Mouse (Mus musculus): Measurements from ENCODE around the gene Krtap7-1. TPM values are rescaled to one million over a fixed set of nuclear protein-coding genes. Genes with fewer than 3 reads are reported as not detected.

Krtap7-1 gene
- polyA plus RNA-seq (2017; shearing (Covaris generic)) = not detected

DNA sequence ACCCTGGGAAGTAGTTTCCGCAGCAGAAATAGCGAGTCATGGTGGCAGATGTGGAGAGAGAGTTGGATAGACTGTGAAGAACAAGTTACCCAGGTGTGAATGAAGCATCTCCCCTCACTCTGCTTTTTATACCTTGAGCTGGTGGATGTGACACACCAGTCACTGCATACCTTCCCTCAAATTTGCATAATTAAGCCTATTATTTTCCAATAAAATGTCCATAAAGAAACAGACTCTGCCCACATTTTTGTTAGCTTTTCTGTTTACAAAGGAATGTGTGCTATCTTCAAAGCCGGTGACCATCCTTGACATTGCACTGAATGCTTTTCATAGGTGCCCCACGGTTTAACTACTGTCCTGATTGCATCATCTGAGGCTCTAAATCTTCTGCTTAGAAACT is at the start of gene Krtap7-1:
Krtap7-1 (minus strand) TSS at position 101 of the 400 bp plus-strand sequence.
- ATAC-seq = no peak

DNA sequence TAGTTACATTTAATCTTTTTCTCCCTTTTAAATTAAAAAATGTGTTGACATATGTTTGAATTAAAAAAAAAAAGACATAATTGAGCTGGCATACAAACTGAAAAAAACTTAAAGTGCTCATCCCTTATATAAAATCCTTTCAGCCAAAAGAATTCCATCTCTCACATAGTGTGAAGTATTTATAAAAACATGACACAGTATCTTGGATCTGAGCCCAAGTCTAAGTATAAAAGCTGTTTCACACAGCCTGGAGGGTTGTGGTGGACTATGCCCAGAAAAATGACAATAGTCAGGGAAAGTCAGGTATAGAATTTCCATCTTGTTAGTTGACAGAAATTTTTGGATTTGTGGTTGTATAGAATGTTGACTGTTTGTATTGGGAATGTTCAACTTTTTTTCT is 42.2 kb upstream of the Krtap7-1 start:
- no peak for ATAC-seq

DNA sequence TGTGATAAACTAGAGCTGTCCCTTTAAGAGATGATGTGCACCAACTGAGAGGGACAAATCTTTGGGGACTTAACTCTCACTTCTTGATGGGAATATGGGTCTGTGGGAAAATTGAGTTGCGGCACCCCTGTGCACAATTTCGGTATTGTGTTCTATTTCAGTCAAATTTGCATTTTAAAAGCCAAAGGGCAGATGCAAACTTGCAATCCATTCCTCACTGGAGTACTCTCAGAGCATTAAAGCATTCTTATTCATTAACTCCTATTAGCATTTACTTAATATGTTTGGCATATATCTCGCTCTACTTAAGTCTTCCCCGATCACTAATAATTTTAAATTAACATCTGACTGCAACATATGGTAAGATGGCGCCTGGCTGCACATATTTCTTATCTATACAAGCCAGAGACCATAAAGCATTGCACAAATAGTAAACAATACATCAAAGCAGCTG is 29.9 kb upstream of the Krtap7-1 start:
- no peak for ATAC-seq

DNA sequence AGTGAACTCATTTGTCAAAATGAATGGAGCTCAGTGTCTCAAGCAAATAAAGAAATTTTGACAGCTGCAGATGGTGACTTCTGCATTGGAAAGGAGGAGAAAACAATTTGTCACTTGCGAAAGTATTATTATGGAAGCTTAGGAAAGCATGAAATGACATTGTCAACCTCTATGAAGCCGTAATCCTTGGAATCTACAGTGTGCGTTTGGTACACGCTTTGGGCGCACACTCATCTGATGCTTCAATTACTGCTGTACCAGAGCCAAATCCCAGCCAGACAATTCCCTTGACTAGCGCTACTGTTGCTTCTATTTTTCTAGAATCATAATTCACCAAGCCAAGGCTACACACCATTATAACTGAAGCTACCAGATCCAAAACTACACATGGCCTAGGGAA is 29.2 kb upstream of the Krtap7-1 start:
- ATAC-seq = no peak

DNA sequence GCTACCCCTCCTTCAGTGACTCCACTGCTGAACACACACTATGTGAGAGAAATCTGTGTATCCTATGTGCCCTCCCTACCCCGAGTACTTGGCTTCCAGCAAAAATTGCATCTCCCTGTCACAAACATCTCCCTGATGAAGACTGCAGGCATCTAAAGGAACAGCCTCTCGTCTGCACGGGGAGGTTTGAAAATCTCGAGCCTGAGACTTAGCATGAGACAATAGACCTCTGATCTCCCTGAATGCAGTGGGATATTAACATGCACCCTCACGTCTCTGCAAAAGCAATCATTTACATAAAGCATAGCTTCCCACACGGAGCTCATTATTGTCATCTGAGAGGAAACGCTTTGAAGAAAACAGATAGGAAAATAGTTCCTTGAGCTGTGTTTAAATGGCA is 22.4 kb upstream of the Krtap7-1 start:
- ATAC-seq = no peak

DNA sequence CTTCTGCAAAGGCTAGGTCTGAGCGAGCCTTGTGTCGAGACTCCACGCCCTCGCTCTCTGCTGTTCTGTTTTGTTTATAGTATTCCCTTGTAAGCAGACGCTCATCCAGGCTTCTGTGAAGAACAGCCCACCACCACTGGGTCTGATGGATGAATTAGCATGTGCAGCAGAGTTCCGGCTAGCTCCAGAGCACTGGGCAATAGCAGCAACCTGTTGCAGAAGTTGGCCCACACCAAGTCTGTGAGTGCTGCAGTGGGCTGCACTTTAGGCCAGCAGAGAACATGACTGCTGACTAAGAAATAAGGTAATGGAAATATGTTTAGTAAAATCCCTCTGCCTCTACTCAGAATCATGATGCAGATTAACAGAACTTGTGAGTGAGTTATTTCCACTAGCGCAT is 21.7 kb upstream of the Krtap7-1 start:
- ATAC-seq = no peak

DNA sequence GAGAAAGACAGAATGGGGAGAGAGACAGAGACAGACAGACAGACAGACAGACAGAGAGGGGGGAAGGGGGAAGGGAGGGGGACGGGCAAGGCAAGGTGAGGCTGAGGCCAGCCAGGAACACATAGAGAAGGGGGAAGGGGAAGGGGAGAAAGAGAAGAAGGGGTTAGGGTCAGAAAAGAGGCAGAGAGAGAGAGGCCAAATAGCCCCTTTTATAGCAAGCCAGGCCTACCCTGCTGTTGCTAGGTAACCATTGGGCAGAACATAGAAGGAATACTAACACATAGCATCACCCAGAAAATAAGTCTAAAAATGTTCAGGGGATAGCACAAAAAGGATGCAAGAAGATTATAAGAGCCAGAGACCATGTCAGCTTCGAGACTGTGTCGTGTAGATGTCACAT is 20.3 kb upstream of the Krtap7-1 start:
- no peak for ATAC-seq

DNA sequence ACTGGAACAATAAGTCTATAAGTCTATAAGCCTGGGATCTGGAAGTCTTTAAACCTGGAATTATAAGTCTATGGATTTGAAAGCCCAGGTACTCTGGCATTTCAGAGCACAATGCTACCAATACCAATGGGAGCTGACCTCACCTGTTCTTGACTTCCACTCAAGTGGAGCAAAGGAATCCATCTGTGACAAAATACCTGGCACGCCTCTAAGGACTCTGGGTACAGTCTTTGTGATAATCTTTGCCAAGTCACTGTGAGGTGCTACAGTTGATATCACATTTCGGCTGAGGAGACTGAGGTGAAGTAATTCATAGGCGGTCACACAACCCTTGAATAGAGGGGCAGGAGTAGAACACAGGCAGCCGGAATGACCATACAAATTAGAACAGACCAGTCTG is 12.9 kb upstream of the Krtap7-1 start:
- no peak for ATAC-seq

DNA sequence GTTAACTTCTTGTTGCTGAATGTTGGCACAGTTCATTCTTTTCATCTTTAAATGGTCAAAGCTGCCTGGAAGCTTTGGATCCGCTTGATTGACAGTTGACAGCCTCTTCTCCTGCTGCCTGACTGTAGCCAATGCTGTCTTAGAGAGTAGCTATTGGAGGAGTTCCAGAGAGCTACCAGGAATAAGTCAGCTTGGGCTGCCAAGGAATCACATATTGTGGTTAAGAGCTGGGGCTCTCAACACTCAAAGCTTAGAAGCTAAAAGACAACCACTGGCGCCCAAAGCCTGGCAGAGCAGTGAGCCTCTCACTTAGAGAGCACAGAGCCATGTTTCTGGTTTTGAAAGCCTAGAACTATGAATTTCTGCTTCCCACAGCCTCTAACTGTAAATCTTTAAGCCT is 12.4 kb upstream of the Krtap7-1 start:
- ATAC-seq = no peak

DNA sequence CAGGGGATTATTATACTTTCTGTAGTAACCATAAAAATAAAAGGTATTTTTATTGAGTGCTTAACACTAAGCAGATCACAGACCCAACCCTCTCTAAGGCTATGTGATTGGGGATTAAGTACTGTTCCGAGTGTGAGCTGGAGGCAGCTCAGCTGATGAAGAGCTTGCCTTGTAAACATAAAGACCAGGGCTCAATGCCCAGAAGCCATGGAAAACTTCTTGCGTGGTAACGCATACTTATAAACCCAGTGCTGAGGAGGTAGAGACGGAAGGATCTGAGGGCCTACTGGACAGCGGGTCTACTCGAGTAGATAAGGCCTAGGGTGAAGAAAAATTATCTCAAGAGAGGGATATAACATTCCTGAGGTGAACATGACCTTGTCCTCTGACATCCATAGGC is 12.0 kb upstream of the Krtap7-1 start:
- ATAC-seq = no peak

DNA sequence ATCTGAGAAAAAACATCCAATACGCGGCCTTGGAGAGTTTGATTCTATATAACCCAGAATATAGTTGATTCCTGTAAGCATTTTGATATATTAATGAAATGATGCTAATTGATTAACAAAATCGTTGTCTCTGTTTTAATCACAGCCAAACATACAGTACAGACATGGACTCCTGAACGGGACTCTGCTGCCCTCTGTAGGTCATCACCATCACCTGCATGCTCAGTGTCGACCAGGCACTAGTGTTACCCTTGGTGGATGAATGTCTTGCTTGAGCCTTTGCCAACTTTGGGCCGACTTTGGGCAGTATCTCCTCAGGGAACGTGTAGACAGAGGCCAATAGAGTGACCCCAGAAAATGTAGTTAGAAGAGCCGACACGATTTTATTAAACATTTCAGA is 9.5 kb upstream of the Krtap7-1 start:
- no peak for ATAC-seq

DNA sequence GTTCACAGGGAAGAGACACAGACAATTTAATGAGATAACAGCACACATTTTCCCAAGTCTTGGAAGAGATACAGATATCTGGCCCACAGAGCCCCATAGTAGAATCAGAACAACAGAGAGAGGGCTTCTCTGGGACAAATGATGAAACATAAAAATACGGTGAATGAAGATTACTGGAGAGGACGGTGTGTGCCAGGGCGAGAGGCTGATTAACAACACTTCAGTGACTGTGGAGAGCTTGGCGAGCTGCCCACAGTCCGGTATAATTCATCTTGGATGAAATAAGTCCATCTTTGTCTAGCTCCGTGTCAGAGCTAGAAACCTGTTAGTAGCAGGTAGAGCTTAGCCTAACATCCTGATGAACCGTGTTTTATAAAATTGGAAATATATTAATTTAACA is 5.3 kb upstream of the Krtap7-1 start:
- no peak for ATAC-seq

DNA sequence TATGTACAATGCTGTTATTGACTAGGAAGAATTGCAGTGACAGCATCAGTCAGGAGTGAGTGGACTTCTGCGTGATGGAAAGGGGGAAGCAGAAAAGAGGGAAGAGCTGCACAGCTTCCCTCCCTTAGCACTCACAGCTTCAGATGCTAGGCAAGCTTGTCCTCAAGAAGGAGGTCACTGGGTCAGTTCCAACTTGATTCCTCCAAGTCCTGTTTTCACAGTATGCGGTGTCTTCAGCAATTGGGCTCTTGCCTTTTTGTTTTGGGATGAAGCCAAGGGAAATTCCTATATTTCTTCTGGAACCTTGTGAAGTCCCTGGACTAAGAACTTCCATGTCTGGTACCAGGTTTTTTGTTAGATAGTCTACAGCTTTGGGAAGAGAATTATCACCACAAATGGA is 4.6 kb downstream of the Krtap7-1 start:
- no peak for ATAC-seq

DNA sequence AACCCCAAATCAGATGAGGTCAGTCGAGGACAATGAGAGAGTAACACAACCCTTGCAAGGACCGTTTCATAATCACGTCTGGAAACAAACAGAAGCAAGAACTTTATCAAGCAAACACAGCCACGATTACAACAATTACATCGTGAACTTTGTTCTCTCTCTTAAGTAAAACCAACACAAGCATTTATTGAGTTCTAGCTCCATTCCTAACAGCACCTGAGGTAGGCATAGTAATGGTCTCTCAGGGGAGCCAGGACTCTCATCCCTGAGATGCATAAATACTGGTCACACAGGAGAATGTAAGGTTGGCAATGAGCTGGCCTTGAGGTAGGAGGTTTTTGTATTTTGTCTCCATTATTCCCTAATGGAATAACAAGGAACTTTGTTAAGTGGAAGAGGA is 6.3 kb downstream of the Krtap7-1 start:
- no peak for ATAC-seq

DNA sequence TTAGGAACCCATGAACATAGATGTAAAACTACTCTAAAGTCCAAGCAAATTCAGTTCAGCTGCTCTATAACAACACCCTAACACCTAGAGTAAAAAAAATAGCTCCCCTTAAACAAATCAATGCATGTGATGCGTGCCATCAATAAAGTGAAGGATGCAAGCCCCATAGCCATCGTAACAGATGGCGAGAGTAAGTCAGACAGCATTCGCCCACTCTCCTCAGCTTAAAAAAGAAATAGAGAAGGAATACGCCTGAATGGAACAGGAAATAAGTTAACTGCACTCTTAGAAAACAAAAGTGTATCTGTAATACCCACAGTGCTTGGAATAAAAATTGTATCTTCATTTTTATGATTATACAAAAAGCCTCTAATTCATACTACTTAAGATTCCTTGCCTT is 11.1 kb downstream of the Krtap7-1 start:
- no peak for ATAC-seq

DNA sequence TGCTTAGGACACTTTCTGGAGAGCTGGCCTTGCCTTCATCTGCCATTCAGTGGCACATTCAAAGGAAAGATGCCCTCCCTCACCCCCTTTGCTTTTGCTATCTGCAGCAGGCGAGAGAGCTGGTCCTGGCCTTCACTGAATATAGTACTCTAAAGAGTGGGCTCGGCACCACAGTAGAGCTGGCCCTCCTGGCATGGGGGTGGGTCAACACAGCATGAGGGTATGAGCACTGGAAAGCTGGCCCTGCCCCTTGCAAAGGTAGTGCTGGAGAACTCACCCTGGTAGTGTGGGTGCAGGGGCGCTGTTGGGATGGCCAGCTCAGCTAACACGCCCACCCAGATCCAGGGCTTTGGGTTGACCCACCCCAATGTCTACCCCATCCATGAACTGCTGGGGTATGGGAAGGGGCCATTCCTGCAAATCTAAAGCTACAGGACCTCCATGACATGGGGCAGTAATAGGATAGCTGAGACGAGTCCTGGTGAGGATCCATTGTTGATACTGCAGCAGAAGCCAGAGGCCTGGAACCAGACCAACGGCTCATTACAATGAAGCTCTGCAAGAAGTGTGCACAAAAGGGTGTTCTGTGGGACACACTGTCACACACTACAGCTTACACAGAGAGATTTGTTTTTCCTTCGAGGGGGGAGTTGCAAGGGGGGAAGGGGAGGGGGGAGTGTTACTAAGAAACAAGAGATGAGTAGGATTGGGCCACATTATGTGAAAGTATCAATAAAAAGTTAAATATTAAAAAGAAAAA is 12.5 kb downstream of the Krtap7-1 start:
- ATAC-seq = no peak

DNA sequence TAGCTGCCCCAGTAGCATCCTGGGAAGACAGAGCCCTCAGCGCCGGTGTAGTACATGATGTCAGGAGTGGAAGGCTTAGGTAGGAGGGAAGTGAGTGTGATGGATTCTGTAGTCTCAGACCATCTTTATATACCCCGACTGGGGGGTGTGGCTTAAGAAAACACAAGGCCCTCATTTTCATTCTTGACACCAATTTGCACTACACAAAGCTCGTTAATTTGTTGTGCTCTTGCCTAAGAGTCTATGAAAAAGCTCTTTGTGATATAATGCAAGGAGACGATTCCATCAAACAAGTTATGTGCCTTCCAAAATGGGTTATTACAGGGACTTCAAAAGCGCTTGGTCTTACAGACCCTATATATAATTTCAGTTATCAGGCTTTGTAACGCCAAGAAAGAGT is 20.3 kb downstream of the Krtap7-1 start, which contains the start of gene Krtap8-1:
Krtap8-1 (minus strand) TSS at position 101 of the 400 bp plus-strand sequence.
- no peak for ATAC-seq

DNA sequence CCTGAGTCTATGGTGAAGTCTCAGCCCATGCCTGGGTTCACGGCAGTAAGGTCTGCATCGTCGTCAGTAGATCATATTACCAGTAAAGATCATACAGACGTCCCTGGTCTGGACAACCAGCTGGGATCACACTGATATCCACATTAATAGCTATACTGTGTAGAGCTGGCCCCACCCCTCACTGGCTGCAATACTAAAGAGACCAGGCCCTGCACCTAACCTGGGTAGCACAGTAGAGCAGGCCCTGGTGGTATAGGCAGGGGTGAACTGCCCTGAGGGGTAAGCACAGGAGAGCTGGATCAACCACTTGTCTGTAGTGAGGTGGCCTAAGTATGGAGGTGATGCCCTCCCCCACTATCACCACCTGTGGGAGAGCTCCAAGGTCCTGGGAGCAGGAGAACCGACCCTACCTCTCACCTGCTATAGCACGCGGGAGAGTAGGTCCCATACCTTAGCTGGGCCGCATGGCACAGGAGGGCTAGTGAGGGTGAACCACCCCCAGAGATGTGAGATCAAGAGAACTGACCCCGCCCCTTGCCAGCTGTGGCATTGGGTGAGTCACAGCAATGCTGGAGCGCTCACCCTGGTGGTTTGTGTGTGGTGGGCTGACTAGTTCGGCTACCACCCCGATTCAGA is 30.3 kb downstream of the Krtap7-1 start:
- ATAC-seq = no peak

DNA sequence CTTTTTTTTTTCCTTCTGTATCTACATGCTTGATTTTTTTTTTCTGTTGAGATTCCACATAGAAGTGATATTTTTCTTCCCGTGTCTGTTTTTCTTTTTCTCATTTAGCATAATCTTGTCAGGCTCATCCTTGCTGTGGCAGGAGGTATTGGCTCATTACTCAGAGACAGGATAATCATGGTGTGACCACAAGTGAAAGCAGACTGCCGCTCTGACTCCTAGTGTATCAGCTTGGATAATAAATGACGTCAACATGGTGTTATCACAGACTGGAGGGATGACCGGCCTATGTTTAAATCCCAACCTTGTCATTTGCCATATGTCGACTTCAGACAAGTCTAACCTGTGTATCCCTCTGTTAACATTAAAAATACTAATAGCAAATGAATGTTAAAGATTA is 46.9 kb downstream of the Krtap7-1 start:
- no peak for ATAC-seq

Other genes starting within 250 kb of the Krtap7-1 start
- not detected for gene Krtap21-1, start 104.5 kb downstream of the Krtap7-1 start, polyA plus RNA-seq (2017; shearing (Covaris generic))
- not detected for gene Krtap6-2, start 88.2 kb downstream of the Krtap7-1 start, polyA plus RNA-seq (2017; shearing (Covaris generic))
- gene Krtap8-1, start 20.4 kb downstream of the Krtap7-1 start, polyA plus RNA-seq (2017; shearing (Covaris generic)) = not detected
- gene Krtap11-1, start 62.9 kb upstream of the Krtap7-1 start, polyA plus RNA-seq (2017; shearing (Covaris generic)) = not detected

Measured in inflammation-experienced regulatory T-cells, adult 6 months (primary cell).